Mouse (Mus musculus): ENCODE results near the gene Fto.

Fto gene

DNA sequence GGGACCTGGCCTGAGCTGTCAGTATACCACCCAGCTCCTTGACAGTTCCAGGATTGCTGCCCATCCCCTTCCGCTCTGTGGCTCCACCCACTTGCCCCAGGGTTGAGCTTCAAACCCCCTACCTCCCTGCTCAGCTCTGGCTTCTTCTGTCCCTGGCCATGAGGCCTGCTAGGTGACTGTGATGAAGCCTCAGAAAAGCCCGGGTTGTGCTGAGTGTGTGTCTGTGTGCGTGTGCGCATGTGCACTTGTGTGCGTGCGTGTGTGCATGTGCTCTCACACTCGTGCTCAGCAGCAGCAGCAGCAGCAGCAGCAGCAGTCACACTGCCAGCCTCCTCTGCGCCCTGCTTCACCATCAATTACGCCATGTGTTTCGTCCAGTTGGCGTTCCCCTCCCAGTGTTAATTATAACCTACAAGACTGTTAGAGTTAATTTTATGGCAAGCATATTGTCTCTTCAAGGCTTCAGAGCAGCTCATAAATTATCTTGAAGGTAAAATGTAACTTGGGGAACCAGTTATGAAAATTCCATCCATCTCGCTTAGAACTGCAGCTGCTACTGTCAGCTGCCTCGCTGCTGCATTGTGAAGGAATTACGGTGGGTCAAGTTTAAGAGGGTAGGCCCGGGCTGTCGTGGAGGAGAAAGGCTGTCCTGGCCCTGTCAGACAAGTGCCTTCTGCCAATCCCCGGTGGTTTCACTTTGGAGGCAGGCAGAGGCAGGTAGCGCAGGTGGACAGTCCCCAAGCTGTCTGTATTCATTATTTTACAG lies 219.5 kb downstream of the Fto start:
- DNase-seq = no peak

DNA sequence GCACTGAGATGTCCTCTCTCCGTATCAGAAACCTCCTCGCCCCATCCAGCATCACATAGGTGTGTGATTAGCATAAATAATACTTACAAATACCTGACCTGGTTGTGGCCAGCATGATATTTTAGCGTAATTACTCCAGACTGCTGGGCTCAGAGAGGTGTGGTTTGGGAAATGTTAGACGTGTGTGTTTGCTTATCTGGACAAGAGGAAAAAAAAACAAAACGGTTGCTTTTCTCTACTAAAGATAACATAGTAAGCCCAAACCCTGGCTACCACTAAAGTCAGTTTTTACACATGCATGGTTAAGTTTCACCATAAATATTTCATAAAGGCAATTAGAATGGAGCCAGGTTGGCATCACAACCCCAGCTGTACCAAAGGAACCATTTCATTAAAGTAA lies 221.4 kb downstream of the Fto start:
- no peak for DNase-seq

DNA sequence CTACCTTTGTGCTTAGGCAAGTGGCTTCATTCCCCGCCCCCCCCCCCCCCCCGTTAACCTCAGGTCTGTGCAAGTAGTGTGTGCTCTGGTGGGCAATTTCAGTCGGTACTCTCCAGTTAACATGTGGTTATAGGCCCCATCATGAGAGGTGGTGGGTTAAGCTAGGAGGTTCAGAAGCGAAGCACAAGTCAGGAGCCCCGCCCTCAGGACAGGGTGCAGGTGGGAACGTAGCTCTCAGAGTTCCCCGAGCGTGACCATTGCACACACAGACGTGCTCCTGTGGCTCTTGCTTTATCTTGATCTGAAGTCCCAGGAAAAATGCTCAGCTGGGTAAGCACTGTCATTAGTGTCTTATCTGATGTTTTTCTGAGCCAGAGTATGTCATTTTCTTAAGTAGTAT lies 224.8 kb downstream of the Fto start:
- DNase-seq = no peak

DNA sequence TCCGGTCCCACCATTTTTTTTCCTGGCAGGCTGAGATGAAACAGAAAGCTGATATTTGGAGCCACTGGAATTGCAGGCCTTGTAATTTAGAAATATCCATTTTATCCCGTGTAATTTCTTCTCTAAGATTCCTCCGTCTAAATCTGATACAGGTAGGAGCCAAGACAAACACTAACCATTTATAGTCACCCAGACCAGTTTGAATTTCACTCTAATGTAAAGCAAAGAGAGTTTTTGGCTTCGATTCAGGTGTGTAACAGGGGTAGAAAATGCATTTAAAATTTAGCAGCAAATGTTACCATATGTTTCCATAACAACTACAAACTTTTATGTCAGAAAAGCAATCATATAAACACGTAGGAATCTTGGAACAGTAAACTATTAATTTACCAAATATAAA lies 225.6 kb downstream of the Fto start:
- no peak for DNase-seq

DNA sequence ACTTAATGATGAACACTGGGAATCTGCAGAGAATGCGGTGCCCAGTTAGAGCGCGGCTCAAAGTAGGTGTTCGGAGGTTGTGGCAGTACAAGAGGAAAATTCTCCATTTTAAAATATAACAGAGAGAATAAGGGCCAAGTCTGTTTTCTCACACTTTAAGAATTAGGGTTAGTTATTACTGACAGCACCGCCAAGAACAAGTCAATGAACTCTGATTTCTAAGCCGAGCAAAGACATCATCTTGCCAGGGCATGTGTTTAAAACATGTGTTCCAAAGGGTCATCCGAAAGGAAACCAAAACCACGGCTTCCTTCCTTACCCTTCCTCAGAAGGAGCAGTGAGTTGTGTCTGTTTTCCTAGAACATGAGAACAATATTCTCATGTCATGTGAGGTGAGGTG lies 226.3 kb downstream of the Fto start:
- no peak for DNase-seq

DNA sequence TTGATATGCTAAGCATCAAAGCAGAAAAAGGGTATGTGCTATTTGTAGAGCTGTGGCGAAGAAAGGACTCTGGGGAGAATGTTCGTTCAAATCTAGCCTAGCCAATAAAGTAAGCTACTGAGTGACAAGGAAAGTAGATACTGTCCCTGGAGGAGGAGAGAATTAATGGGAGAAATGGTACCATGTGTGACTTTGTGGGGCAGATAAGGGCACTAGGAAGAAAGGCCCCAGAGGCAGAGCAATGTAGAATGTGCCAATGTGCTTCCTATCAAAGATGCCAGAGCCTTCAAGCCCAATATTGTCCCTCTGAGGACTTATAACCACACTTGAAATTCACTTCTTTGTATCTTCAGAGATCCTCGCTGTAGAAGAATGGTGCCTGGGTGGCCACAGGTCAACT lies 227.9 kb downstream of the Fto start:
- no peak for DNase-seq

DNA sequence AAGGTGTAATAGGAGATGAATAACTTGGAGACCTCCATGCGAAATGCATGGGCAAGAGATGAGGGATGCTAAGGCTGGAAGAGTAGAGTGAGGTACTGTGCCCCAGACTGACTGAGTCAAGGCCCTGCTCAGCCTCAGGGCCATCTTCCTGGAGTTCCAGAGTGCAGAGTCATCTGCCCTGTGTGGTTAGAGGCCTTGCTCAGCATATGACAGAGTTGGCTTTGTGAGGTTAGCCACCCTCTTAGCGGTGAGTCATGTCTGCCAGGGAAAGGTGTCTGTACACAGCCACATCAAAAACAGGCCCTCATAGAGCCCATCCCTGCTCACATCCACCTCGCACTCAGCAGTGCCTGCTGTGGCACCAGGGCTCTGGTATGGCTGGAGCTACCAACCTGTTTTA lies 232.2 kb downstream of the Fto start:
- DNase-seq = no peak

DNA sequence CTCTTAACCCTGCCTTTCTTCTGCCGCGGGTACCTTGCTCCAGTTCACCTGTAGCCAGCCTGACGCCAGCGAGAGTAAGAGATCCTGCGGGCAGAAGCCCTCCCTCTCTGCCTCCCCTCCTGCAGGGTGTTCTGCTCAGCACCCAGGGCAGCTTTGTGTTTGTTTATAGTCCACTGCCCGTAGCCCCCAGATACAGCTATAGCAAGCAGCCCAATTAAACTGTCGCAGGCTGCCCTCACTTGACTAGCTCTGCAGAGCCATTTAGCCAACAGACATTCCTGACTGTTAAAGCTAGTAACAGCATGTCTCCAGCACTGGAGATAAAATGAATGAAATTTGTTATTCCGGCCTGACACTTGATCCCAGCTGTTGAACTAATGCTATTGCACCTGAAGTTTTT lies 233.3 kb downstream of the Fto start:
- no peak for DNase-seq

DNA sequence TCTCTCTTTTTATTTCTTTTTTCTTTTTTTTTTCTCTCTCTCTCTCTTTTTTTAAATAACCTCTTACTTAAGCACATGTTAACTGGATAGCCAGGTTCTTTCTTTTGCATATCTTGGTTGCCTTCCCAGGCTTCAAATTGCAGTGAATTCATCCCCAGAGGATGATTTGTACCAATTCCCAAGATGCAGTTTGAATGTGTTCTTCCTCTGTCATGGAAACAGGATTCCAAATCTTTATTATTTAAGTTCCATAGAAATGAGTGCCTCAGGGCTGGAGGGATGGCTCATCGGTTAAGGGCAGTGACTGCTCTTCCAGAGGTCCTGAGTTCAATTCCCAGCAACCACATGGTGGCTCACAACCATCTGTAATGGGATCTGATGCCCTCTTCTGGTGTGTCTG lies 236.8 kb downstream of the Fto start:
- no peak for DNase-seq

DNA sequence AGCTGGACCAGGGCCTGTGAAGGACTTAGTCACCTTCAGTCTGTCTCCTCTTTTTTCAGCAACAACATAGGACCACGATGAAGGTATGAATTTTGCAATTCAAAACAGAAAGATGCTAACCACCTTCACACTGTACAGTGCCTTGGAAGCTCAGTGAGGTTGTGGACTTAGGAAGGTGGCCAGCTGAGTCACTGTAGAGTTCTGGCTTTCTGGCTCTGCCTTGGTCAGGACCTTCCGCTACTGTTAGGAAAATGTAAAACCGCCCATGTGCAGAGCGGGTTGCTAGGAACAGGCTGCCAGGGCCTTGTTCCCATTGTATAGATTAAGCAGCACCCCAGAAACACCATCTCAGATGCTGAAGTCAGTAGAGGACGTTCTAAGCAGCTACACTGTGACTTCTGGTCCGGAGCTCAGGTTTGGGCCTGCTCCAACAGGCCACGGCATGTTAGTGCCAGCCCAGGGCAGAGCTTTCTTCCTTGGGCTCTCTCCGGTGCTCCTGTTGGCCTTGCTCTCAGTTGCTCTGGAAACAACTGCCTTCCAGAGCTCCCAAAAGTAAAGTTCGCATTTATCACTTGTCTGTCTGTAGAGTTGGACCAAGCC lies 237.9 kb downstream of the Fto start:
- DNase-seq = peak; percentile 34

DNA sequence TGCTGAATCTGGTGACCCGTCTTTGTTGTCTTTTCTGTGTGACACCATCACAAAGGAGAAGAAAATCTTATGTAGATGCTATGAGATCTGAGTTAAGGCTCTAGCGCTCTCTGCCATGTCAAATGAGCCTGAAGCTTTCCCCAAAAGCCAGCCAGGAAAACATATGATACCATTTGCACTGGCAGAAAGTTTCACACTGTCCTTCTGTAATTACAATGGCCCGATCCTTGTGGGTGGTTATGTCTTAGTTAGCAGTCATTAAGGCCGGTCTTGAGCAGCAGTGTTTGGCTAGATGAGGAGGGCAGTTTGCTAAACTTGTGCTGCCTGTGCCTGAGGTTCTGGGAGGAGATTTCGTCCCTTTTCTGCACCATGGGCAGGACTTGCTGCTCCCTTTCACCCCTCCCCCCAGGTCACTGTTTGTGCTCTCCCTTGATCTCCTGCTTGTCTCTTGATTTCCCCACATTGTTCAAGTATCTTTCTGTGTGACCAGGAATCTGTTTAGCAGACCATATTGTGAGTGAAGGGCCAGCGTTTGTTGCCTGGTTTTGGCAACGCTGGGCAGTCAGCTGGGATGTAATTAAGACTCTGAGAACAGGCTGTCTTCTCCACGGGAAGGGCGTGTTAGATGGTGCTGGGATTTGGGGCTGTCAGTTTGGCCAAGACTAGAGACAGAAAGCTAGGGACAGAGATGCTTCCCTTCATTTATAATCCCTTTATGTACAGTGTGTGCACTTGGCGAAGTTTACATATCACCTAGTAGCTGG lies 238.6 kb downstream of the Fto start:
- DNase-seq = peak; percentile 77

DNA sequence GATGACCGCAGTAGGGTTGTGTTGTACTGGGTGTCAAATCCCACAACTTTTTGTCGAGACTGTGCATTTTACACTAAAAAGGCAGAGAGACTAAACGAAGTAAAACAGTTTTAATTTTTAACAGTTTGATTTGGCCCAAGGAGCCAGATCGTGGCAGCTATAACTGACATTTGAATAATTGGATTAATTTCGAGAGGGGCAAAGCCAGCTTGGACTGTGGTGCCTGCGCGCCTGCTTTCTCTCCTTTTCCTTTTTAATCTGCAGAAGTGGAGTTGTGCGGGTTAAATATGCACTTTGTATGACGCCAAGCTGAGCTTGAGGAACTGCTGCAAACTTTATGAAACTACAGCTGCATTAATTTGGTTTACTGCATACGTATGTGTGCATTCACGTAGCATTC lies 239.3 kb downstream of the Fto start:
- no peak for DNase-seq

DNA sequence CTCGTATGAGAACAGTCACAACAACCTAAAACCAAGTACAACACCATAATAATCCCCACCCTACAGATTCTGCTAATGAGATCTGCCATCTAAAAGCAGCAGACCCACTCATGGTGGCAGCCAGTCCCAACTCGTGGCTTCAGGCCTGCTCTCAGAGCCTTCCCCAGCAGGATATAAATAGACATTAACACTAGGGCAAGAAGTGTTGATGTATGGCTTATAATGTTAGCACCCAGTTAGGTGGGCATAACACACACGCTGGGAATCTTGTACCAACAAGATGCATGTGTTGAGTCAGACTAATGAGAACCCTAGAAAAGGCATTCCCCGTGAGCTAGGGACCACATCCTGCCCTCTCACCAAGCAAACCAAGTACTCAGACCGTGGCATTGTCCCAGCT lies 240.1 kb downstream of the Fto start:
- DNase-seq = no peak

DNA sequence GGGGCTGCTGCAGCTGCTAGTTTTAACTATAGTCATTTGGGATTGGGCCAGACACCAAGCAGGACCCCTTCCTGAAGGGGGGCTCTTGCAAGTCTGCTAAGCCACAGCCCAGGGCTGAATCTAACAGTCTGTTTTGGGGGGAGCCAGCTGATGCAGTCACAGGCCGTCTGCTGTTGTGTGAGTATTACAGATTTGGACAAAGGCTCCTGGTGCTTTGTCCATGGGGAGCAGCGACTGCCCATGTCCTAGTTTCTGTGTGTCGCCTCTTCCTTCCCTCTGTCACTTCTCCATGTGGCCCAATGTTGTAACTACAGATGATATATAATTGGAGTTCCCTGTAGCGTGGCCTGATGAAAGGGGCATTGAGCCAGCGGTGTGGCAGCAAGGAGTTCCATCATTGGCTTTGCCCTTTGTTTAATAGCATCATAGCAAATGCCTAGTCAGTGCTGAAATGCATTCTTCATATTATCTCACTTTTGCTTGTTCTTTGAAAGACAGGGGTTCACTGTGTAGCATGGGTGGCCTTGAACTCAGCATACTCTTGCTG lies 243.8 kb downstream of the Fto start:
- DNase-seq = no peak

DNA sequence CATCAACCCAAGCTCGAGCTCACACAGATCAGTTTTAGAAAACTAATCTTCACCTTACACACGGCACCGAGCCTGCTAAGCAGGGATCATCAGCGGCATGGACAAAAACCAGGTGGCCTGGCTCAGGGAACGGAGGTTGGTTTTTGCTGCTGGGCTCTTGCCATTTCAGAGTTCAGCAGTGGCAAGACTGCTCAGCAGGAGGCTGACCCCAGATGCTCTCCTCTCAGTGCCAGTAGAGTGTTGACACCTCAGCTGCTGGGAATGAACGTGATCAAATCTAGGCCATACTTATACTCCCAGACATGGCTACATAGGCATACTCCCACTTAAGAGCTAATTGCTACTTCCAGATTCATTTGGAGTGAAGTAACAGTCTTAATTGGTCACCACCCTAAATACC lies 245.1 kb downstream of the Fto start:
- DNase-seq = peak; percentile 49

DNA sequence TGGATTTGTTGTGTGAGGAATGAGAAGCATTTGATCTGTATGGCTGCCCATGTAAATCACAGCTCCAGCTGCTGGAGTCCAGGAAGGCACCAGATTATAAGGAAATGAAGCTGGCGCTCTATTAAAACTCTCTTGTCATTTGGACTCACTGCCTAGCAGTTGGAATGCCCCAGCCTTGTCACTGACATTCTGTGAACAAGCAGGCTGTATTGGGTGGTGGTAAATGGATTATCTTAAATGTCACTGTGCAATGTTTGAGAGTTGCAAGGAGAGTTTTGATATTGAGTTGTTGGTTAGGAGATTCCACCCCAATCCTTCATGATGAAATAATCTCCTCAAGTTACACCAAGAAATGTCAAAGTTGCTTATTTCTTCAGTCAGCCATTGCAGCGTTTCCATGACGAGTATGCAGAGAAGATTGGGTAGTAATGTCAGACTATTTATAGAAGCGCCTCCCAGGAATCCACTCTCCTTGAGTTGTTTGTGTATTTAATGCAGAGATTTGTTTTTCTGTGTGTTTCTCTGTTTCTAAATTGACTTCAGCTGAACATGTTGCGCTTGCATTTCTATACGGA lies 246.8 kb downstream of the Fto start:
- DNase-seq = no peak

DNA sequence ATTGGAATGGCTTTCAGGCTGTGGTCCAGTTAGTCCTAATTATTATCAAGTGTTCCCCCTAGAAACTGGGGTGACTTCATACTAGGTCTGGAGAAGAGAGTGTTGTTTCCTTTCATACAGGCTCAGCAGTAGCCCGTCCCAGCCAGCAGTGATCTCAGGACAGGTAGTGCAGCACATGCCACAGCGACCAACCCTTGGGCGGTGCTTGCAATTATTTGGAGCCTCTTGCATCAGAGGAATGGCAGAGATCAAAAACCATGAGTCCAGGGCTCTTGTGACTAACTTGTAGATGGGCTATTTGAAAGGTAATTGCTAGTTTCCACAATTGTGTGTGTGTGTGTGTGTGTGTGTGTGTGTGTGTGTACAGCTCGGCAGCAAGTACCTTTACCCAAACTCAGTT lies 247.9 kb downstream of the Fto start:
- no peak for DNase-seq

DNA sequence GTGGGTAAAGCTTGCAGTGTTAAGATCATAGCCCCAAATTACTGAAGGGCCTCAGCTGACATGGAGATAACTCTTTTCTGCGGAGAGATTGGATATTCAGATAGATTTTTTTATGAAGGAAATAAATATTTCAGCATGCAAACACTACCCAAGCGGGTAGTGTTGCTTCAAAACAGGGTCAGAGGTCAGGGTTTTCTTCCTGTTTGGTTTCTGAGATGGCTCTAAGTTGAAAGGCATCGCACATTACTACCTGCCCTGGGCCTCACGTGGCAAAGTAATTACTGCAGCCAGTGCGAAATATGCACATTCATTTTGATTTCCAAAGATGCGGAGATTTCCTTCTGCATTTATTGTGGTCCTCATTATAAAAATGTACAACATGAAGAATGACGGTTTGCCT lies 249.3 kb downstream of the Fto start:
- DNase-seq = no peak

DNA sequence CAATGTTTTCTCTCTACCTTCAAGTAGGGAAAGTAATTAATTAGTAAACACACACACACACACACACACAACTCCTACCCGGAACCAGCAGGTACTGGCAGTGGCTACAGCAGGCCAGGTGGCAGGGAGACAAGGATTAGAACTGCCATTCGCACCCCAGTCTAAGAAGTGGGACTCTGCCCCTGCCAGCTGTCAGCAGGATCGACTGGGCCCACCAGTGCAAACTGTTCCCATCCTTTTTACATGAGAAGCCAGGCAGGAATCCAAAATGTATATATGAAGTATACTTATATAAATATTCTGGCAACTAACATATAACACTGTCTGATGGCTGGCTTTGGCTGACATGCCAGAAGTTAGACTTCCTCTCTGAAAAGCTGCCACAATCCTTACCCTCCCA lies 250.0 kb downstream of the Fto start:
- DNase-seq = no peak

DNA sequence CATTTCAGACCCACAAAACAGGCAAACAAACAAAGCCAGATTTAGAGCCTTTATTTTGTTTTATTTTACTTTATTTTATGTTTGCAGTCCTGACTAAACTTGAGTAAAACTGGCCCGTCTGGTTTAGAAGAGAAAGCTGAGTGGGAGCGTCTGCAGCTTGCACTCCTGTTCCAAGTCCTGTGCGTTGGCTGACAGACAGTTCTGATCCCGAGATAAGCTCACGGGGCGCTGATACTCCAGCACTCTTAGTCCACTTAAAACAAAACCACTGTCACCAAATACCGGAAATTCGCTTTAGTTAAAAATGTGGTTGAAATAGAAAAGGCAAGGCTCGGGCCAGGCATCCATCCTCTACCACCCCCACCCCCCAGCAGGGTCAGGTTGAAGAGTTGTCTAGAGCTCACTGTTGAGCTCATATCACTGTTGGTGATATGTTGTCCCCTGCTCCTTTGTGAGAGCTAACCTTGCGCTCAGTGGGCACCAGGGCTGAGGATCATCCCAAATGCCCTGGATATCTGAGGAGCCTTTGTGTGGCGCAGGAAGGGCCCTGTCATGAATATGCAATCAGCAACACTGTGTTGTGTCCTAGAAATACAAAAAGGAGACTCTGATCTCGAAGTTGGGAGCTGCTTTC lies 252.7 kb downstream of the Fto start:
- DNase-seq = no peak

DNA sequence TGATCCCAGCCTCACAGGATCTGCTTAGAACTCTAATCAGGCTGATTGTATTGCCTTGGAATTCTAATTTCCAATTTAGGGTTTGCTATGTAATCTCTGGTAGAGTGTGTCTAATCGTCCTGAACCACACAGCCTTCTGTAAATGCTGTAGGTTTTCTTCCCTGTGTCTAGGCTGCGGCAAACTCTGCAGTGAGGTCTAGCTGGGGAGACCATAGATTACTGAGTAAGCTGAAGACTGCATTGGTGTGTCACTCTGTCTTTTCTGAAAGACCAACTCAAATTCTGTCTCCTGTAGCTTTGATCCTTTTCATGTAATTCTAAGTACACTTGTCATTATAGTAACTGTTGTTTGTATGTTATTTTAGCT lies 253.2 kb downstream of the Fto start:
- no peak for DNase-seq

DNA sequence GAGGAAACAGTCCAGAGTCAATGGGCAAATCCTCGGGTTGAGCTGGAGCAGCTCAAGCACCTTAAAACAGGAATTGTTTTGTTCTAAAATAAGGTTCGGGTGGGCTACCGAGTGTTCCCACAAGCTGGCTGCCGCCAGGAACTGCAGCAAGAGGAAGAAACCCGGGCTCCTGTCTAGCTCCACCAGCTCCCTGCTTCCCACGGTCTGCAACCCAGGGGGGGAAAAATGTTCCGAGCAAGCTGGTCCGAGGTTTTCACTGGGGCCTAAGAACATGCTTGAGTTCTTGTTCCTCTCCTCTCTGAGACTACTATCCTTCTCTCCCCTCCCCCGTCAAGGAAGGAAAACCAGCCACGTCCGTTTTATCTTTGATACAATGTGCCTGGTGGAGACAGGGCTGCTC lies 256.5 kb downstream of the Fto start:
- no peak for DNase-seq

DNA sequence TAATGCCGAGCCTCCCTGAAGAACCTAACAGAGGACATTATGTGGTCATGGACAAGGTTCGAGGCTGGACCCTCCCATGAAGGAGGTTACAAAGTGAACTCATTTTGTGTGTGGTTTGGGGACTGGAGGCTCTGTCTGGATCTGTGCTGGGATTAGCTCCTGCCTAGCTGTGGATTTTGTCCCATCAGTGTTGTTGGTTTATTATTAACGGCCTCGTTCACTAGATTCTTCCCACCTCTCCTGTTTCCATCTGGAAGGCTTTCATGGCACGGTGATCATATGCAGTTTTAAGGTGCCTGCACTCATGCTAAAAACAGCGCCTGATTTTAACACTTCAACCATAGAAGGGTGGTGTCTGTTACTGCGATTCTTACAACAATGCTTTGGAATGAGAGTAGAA lies 257.5 kb downstream of the Fto start:
- DNase-seq = no peak

Data from cerebellum, adult 8-10 months (tissue).